Mouse (Mus musculus): Measurements from ENCODE around the gene Myg1. TPM values are rescaled to one million over a fixed set of nuclear protein-coding genes. Genes with fewer than 3 reads are reported as not detected.

The Myg1 gene
- polyA plus RNA-seq, 1 experiment: not detected

- TF ChIP-seq CTCF (IDR thresholded peaks at IDR 0.05; ENCODE audit: insufficient read depth, low read depth, low read length) (no peak), POLR2A (IDR thresholded peaks at IDR 0.05; ENCODE audit: insufficient read depth, low read depth, low read length) (no peak)
- Histone ChIP-seq H3K4me1 (ENCODE audit: control insufficient read depth, insufficient read depth, low read length) (peaks cover 30% of the 10 kb centered on the region), H3K4me3 (ENCODE audit: insufficient read depth, low read depth, low read length) (peak overlapping the region; percentile 50), H3K27ac (ENCODE audit: insufficient read depth, low read depth, low read length) (0 out of 2 replicates have a peak overlapping the region, but pooled peaks have one; percentile 15)
- under 1% methylated on average over 49 of the region's 49 CpGs for WGBS
Observed at GRCm38 (mm10) chr15:102355134-102355870, 23.8 kb downstream of the Myg1 start.

GRCm38 (mm10) chr15:102355871-102356441 lies 24.4 kb downstream of the Myg1 start:
- peak overlapping the region; percentile 50 for H3K4me3 ChIP-seq (ENCODE audit: insufficient read depth, low read depth, low read length)

GRCm38 (mm10) chr15:102356501-102357325 lies 25.2 kb downstream of the Myg1 start:
- H3K27ac ChIP-seq (ENCODE audit: insufficient read depth, low read depth, low read length): no peak overlapping the region
- TF ChIP-seq CTCF (IDR thresholded peaks at IDR 0.05; ENCODE audit: insufficient read depth, low read depth, low read length) (no peak), POLR2A (IDR thresholded peaks at IDR 0.05; ENCODE audit: insufficient read depth, low read depth, low read length) (no peak)
- WGBS: 67% methylated on average over 16 of the region's 16 CpGs

More at GRCm38 (mm10) chr15:102355871-102356441, 24.4 kb downstream of the Myg1 start:
- H3K4me1 ChIP-seq (ENCODE audit: control insufficient read depth, insufficient read depth, low read length): peaks cover 32% of the 10 kb centered on the region
- WGBS: 8% methylated on average over 38 of the region's 38 CpGs
- TF ChIP-seq POLR2A (IDR thresholded peaks at IDR 0.05; ENCODE audit: insufficient read depth, low read depth, low read length) (no peak), CTCF (IDR thresholded peaks at IDR 0.05; ENCODE audit: insufficient read depth, low read depth, low read length) (no peak)
- 0 out of 2 replicates have a peak overlapping the region, but pooled peaks have one; percentile 15 for H3K27ac ChIP-seq (ENCODE audit: insufficient read depth, low read depth, low read length)

GRCm38 (mm10) chr15:102358126-102358525 lies 26.6 kb downstream of the Myg1 start:
- WGBS: 21% methylated on average over 25 of the region's 25 CpGs
- Histone ChIP-seq H3K27ac (ENCODE audit: insufficient read depth, low read depth, low read length) (no peak overlapping the region), H3K4me3 (ENCODE audit: insufficient read depth, low read depth, low read length) (no peak overlapping the region), H3K4me1 (ENCODE audit: control insufficient read depth, insufficient read depth, low read length) (peaks cover 39% of the 10 kb centered on the region)
- TF ChIP-seq POLR2A (IDR thresholded peaks at IDR 0.05; ENCODE audit: insufficient read depth, low read depth, low read length): no peak
- no peak for TF ChIP-seq CTCF (IDR thresholded peaks at IDR 0.05; ENCODE audit: insufficient read depth, low read depth, low read length)

More at GRCm38 (mm10) chr15:102356501-102357325, 25.2 kb downstream of the Myg1 start:
- Histone ChIP-seq H3K4me3 (ENCODE audit: insufficient read depth, low read depth, low read length) (no peak overlapping the region), H3K4me1 (ENCODE audit: control insufficient read depth, insufficient read depth, low read length) (peaks cover 32% of the 10 kb centered on the region)

GRCm38 (mm10) chr15:102358834-102359233 lies 27.3 kb downstream of the Myg1 start:
- WGBS: 40% methylated on average over 5 of the region's 5 CpGs
- Histone ChIP-seq H3K27ac (ENCODE audit: insufficient read depth, low read depth, low read length) (no peak overlapping the region), H3K4me3 (ENCODE audit: insufficient read depth, low read depth, low read length) (no peak overlapping the region), H3K4me1 (ENCODE audit: control insufficient read depth, insufficient read depth, low read length) (peaks cover 39% of the 10 kb centered on the region)
- no peak for TF ChIP-seq POLR2A (IDR thresholded peaks at IDR 0.05; ENCODE audit: insufficient read depth, low read depth, low read length)
- TF ChIP-seq CTCF (IDR thresholded peaks at IDR 0.05; ENCODE audit: insufficient read depth, low read depth, low read length): no peak

GRCm38 (mm10) chr15:102362648-102363047 lies 31.1 kb downstream of the Myg1 start:
- peaks cover 30% of the 10 kb centered on the region for H3K4me1 ChIP-seq (ENCODE audit: control insufficient read depth, insufficient read depth, low read length)
- 13% methylated on average over 14 of the region's 14 CpGs for WGBS
- no peak overlapping the region for H3K27ac ChIP-seq (ENCODE audit: insufficient read depth, low read depth, low read length)

GRCm38 (mm10) chr15:102364678-102365077 lies 33.2 kb downstream of the Myg1 start:
- no peak overlapping the region for H3K27ac ChIP-seq (ENCODE audit: insufficient read depth, low read depth, low read length)
- no peak overlapping the region for H3K4me3 ChIP-seq (ENCODE audit: insufficient read depth, low read depth, low read length)
- 86% methylated on average over 1 of the region's 1 CpGs for WGBS
- TF ChIP-seq CTCF (IDR thresholded peaks at IDR 0.05; ENCODE audit: insufficient read depth, low read depth, low read length) (no peak), POLR2A (IDR thresholded peaks at IDR 0.05; ENCODE audit: insufficient read depth, low read depth, low read length) (no peak)
- peaks cover 15% of the 10 kb centered on the region; the same call in 1 of the 2 replicates for H3K4me1 ChIP-seq (ENCODE audit: control insufficient read depth, insufficient read depth, low read length)

More at GRCm38 (mm10) chr15:102362648-102363047, 31.1 kb downstream of the Myg1 start:
- TF ChIP-seq POLR2A (IDR thresholded peaks at IDR 0.05; ENCODE audit: insufficient read depth, low read depth, low read length) (no peak), CTCF (IDR thresholded peaks at IDR 0.05; ENCODE audit: insufficient read depth, low read depth, low read length) (no peak)
- H3K4me3 ChIP-seq (ENCODE audit: insufficient read depth, low read depth, low read length): peak overlapping the region; percentile 36

GRCm38 (mm10) chr15:102366238-102366637 lies 34.7 kb downstream of the Myg1 start:
- WGBS: 11% methylated on average over 7 of the region's 7 CpGs
- peak overlapping the region; percentile 90 for H3K27ac ChIP-seq (ENCODE audit: insufficient read depth, low read depth, low read length)
- H3K4me1 ChIP-seq (ENCODE audit: control insufficient read depth, insufficient read depth, low read length): peaks cover 10% of the 10 kb centered on the region; the same call in 1 of the 2 replicates
- no peak for TF ChIP-seq CTCF (IDR thresholded peaks at IDR 0.05; ENCODE audit: insufficient read depth, low read depth, low read length)
- no peak for TF ChIP-seq POLR2A (IDR thresholded peaks at IDR 0.05; ENCODE audit: insufficient read depth, low read depth, low read length)
- peak overlapping the region; percentile 69 for H3K4me3 ChIP-seq (ENCODE audit: insufficient read depth, low read depth, low read length)
